Mouse (Mus musculus) neutrophil, adult 5-6 weeks (primary cell): ENCODE measurements at regions not wholly inside any gene's neighbourhood (a gene's known extent, or its start where the extent isn't known, plus 50 kb on each side); places are given as distances from the start of the nearest gene placed in this dataset.

Source experiments
- ATAC-seq: fragments of 151-379, 151-347 bp; 2 replicates; pipeline ENCODE4 v1.8.0; 2017; ENCODE audit warnings: mild to moderate bottlenecking, moderate TSS enrichment; ENCODE audit not compliant: insufficient number of reproducible peaks, poor library complexity, low FRiP score, severe bottlenecking; ENCODE audit errors: extremely low read depth

DNA sequence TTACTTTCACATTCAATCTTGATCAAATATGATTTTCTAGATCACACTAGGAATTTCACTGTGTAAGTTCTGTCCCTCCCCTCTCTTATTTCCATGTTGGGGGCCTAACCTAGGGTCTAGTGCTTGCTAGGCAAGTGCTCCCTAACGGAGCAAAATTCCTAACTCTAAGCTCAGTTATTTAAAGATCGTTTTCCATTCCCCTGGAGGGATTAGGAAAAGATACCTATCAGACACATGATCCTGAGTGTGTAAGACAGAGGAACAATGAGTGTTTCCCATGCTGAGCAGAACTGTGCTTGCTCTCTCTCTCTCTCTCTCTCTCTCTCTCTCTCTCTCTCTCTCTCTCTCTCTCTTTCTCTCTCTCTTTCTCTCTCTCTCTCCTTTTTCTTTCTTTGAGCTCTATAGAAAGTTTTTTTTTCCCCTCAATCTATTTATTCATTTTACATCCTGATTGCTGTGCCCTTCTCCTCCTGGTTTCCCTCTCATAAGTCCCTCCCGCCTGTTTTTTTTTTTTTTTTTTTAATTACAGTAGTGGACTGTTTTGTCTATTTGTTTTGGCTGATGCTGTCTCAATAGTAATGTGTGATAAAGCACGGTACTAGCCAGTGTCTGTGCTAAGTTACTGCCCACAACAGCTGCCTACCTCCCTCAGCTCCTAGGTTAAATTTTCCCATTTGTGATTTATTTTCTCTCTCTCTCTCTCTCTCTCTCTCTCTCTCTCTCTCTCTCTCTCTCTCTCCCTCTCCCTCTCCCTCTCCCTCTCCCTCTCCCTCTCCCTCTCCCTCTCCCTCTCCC, 69.5 kb upstream of the Pbx1 start:
- ATAC-seq = no peak

DNA sequence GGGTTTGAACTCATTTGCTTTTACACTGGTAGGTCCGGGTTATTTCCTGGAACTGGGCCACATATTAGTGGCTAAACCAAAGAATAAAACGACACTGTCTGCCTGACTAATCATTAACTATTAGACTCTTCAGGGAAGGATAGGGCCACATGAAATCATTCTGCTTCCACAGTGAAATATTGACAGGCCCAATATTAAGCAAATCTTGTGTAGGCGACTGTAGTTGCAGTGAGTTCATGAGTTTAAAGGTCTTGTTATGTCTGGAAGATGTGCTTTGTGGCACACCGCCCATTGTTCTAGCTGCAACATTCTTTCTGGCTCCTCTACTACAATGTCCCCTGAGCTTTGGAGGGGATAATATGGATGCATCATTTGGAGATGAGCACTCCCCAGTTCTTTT, 65.7 kb upstream of the Pbx1 start:
- ATAC-seq = no peak

- no peak for ATAC-seq
Measured at GRCm38 (mm10) chr1:168495687-168496527, 63.8 kb upstream of the Pbx1 start.

DNA sequence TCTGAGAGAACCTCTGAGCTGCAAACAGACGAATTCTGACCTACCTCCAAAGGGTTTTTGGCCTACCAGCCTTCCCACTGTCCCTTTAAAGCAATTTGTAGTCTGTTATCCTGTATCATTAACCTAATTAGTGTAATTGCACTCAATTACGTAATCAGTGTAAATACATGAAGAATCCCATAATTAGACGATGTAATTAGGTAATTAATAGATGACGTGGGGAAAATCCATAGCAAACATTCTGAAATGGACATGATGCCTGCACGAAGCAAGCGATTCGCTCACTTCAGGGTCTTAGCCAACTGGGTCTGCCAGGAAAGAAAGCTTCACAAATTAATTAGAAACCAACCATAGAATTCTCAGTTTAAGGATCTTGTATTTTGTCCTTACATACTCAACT, 55.4 kb upstream of the Pbx1 start:
- ATAC-seq = no peak

DNA sequence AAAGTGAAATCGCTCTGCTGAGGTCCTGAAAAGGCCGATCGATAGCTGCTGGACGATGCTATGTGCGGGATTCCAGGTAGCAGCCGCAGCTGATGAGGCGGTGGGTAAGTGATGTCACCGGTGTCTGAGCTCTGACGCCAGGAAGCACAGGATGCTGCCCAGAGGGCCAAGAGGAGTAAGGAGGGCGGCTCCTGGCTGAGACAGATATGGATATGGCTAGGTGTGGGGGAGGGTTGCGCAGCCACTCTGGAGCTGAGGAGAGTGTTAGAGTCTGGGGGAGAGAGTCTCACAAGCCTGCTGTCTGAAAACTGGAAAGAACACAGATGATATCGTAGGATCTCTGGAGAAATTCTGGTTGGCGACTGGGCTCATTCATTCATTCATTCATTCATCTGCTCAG, 51.6 kb upstream of the Pbx1 start:
- no peak for ATAC-seq
